Mouse (Mus musculus): ENCODE measurements around the gene Creg1. TPM values are rescaled to one million over a fixed set of nuclear protein-coding genes. Genes with fewer than 3 reads are reported as not detected.
A peak's percentile ranks its signal among the peaks of the same experiment; 100 is the strongest.
"Not testable (repeated sequence)": the region's sequence is repeated elsewhere in the genome, so short reads cannot be mapped to it uniquely, and the experiment has no call there.

Gene Creg1
- polyA plus RNA-seq, 1 experiment from 2014 or later: 63.5 TPM

DNA sequence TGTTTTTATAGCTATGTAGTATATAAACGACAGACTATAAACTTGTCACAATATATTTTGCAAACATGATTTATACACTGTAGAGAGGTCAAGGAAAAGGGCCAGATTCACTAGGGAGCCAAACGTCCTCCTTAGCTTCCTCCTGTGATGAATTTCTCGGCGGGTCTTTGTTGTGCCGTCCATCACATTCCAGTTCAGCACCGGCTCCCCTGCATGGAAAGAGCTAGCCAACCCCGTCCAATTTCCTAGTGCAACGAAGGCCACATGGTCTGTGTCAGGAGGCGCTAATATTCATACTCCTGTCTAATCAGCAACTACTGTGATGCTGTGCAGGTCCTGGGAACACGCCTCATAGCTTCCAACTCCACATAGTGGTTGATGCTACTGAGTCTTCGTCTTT, 15.5 kb upstream of the Creg1 start:
- WGBS: 7% methylated on average over 11 of the region's 11 CpGs

DNA sequence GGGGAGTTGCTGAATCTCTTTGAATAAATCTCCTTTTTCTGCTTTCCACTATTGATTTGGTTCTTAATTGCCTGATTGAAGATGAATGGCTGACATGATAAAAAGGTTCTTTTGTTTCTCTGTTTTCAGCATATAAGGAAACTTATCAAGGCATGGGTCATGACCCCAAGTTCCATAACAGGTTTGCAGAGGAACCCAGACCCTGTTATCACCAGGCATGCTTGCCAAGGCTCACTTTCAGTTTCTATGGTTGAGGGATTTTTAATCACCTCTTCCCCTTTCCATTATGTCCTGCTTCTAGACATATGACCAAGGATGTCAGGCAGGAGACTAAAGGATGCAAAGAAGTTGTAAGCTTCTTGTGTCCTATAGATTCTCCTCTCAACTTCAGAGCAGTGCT, 12.4 kb upstream of the Creg1 start:
- no peak overlapping the region for H3K4me3 ChIP-seq (ENCODE audit: low read length)
- no peak overlapping the region for H3K4me2 ChIP-seq (replicated peaks; ENCODE audit: low read depth, low read length)
- H3K27me3 ChIP-seq (ENCODE audit: insufficient read depth, low read length): 0 out of 2 replicates have a peak, but pooled peaks cover 3% of the 10 kb centered on the region
- no peak overlapping the region for H3K27ac ChIP-seq (ENCODE audit: low read length)
- no peak for ATAC-seq (ENCODE audit: low FRiP score, low TSS enrichment)
- peaks cover 10% of the 10 kb centered on the region for H3K4me1 ChIP-seq (ENCODE audit: insufficient read depth, low read length)
- no peaks in the 10 kb centered on the region for H3K9me3 ChIP-seq (ENCODE audit: low read length)
- H3K36me3 ChIP-seq (ENCODE audit: insufficient read depth, low read length): no peaks in the 10 kb centered on the region
- no peak overlapping the region for H3K9ac ChIP-seq (replicated peaks; ENCODE audit: low read length)

More for the DNA sequence above, 15.5 kb upstream of the Creg1 start:
- ATAC-seq (ENCODE audit: low FRiP score, low TSS enrichment): peak; percentile 93
- Histone ChIP-seq H3K4me1 (ENCODE audit: insufficient read depth, low read length) (peaks cover 5% of the 10 kb centered on the region; the same call in 1 of the 2 replicates), H3K27me3 (ENCODE audit: insufficient read depth, low read length) (0 out of 2 replicates have a peak, but pooled peaks cover 3% of the 10 kb centered on the region), H3K9ac (replicated peaks; ENCODE audit: low read length) (no peak overlapping the region), H3K27ac (ENCODE audit: low read length) (no peak overlapping the region), H3K9me3 (ENCODE audit: low read length) (no peaks in the 10 kb centered on the region), H3K4me3 (ENCODE audit: low read length) (no peak overlapping the region), H3K36me3 (ENCODE audit: insufficient read depth, low read length) (no peaks in the 10 kb centered on the region), H3K4me2 (replicated peaks; ENCODE audit: low read depth, low read length) (no peak overlapping the region)

DNA sequence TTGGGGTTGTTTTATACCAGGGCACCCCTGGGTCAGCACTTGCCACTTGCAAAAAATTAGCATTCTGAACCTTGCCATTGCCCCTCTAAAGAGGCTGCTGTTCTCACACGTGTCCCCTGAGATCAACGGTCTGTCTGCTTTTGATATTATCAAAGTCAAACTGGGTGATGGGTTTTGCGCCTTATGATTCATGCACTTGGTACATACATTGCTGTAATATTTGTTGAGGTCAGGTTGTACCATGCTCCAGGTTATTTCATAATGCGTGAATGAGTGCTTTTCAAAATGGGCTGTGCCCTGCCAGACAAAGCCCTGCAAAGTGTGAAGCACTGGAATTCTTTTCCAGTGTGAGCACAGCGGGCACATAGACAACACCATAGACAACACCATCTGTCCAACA, 11.7 kb upstream of the Creg1 start:
- no peaks in the 10 kb centered on the region for H3K9me3 ChIP-seq (ENCODE audit: low read length)
- no peak overlapping the region for H3K4me2 ChIP-seq (replicated peaks; ENCODE audit: low read depth, low read length)
- no peak overlapping the region for H3K9ac ChIP-seq (replicated peaks; ENCODE audit: low read length)
- no peak overlapping the region for H3K27ac ChIP-seq (ENCODE audit: low read length)
- H3K27me3 ChIP-seq (ENCODE audit: insufficient read depth, low read length): 0 out of 2 replicates have a peak, but pooled peaks cover 3% of the 10 kb centered on the region
- peaks cover 10% of the 10 kb centered on the region for H3K4me1 ChIP-seq (ENCODE audit: insufficient read depth, low read length)
- WGBS: 82% methylated on average over 5 of the region's 5 CpGs
- no peak overlapping the region for H3K4me3 ChIP-seq (ENCODE audit: low read length)
- ATAC-seq (ENCODE audit: low FRiP score, low TSS enrichment): no peak
- no peaks in the 10 kb centered on the region for H3K36me3 ChIP-seq (ENCODE audit: insufficient read depth, low read length)

DNA sequence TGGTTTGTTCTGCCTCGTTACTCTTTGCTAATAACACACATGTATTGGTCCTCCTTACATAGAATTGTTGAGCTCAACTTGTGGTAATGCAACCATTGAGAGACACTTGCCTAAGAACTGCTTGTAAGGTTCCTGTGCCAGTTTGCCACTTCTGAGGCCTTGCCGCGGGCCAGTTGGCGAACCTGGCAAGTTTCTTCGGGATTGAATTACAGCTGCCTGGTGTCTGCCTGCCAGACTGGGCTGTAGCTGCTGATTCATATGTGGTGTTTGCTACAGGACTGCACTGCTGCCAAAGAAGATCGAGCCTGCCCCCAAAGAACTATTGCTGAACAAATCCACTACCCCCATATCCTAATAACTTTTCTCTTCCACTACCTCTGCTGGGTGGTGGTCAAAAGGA, 9.3 kb upstream of the Creg1 start:
- Histone ChIP-seq H3K27ac (ENCODE audit: low read length) (no peak overlapping the region), H3K36me3 (ENCODE audit: insufficient read depth, low read length) (no peaks in the 10 kb centered on the region), H3K4me3 (ENCODE audit: low read length) (no peak overlapping the region), H3K27me3 (ENCODE audit: insufficient read depth, low read length) (peaks cover 3% of the 10 kb centered on the region; the same call in 1 of the 2 replicates), H3K4me2 (replicated peaks; ENCODE audit: low read depth, low read length) (no peak overlapping the region), H3K9me3 (ENCODE audit: low read length) (no peaks in the 10 kb centered on the region), H3K4me1 (ENCODE audit: insufficient read depth, low read length) (peaks cover 5% of the 10 kb centered on the region), H3K9ac (replicated peaks; ENCODE audit: low read length) (no peak overlapping the region)
- ATAC-seq (ENCODE audit: low FRiP score, low TSS enrichment): no peak
- 74% methylated on average over 6 of the region's 6 CpGs for WGBS

DNA sequence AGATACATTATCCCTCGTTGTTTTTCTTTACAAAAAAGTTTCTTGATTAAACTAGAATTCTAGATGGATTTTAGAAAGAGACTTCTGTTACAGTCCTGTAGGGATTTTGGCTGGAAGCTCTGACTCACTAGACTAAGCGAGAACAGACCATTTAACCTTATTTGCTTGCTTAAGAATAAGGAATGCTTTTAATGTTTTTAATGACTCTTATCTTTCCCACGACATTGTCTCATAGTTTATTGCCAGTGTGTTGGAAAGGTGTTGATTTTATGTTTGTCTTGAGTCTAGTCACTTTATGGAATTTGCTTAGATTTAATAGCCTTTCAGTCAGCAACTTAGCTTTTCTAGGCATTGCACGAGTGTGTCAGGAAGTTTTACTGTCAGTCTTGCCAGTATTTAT, 8.4 kb upstream of the Creg1 start:
- ATAC-seq (ENCODE audit: low FRiP score, low TSS enrichment): no peak; the same call in 1 of the 2 replicates
- Histone ChIP-seq H3K4me2 (replicated peaks; ENCODE audit: low read depth, low read length) (no peak overlapping the region), H3K27ac (ENCODE audit: low read length) (no peak overlapping the region), H3K27me3 (ENCODE audit: insufficient read depth, low read length) (peaks cover 3% of the 10 kb centered on the region; the same call in 1 of the 2 replicates), H3K36me3 (ENCODE audit: insufficient read depth, low read length) (no peaks in the 10 kb centered on the region), H3K9me3 (ENCODE audit: low read length) (no peaks in the 10 kb centered on the region), H3K4me3 (ENCODE audit: low read length) (no peak overlapping the region), H3K9ac (replicated peaks; ENCODE audit: low read length) (no peak overlapping the region), H3K4me1 (ENCODE audit: insufficient read depth, low read length) (peaks cover 5% of the 10 kb centered on the region)
- 25% methylated on average over 4 of the region's 4 CpGs for WGBS

DNA sequence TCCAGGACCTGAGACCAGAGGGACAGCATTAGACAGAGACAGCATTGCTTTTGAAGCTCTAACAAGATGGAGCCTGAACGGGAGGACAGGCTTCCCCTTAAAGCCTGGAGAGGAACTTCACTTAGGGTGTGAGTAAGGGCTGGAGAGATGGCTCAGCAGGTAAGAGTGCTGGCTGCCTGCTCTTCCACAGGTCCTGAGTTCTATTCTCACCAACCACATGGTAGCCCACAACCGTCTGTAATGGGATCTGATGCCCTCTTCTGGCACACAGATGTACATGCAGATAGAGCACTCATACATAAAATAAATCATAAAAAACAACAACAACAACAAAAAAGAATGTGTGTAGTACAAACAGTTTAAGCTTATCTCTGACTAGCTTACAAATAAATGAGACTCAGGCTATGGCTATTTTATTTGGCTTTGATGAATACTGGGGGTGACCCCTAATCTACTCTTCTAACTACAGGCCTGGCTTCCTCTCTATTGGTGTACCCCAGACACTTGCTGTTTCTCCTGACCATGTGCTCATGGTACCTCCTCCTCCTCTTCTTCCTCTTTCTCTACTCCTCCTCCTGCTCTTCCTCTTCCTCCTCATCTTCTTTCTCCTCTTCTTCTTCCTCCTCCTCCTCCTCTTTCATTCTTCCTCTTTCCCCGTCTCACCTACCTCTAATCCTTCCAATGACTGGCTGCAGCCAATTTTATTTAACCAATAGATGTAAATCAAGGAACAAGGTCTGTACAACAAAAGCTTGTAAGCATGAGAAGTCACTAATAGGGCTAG, 1.8 kb upstream of the Creg1 start:
- H3K27me3 ChIP-seq (ENCODE audit: insufficient read depth, low read length): peaks cover 3% of the 10 kb centered on the region; the same call in 1 of the 2 replicates
- peaks cover 14% of the 10 kb centered on the region for H3K4me1 ChIP-seq (ENCODE audit: insufficient read depth, low read length)
- H3K9me3 ChIP-seq (ENCODE audit: low read length): no peaks in the 10 kb centered on the region
- 84% methylated on average over 3 of the region's 3 CpGs for WGBS
- no peak for ATAC-seq (ENCODE audit: low FRiP score, low TSS enrichment)
- no peak overlapping the region for H3K27ac ChIP-seq (ENCODE audit: low read length)
- no peak overlapping the region for H3K4me3 ChIP-seq (ENCODE audit: low read length)
- no peak overlapping the region for H3K4me2 ChIP-seq (replicated peaks; ENCODE audit: low read depth, low read length)
- H3K36me3 ChIP-seq (ENCODE audit: insufficient read depth, low read length): no peaks in the 10 kb centered on the region
- H3K9ac ChIP-seq (replicated peaks; ENCODE audit: low read length): no peak overlapping the region

DNA sequence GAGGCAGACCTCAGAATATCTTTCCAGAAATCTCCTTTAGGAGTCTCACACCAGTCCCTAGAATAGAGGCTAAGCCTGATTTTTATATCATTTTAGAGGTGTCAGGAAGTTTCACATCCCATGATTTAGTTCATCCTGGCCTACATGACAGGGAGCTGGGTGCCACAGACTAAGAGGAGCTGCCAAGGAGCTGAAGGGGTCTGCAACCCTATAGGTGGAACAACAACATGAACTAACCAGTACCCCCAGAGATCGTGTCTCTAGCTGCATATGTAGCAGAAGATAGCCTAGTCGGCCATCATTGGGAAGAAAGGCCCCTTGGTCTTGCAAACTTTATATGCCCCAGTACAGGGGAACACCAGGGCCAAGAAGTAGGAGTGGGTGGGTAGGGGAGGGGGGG, 1.0 kb upstream of the Creg1 start:
- 84% methylated on average over 2 of the region's 2 CpGs for WGBS
- H3K9ac ChIP-seq (replicated peaks; ENCODE audit: low read length); H3K9me3 ChIP-seq (ENCODE audit: low read length); H3K27me3 ChIP-seq (ENCODE audit: insufficient read depth, low read length); H3K27ac ChIP-seq (ENCODE audit: low read length); ATAC-seq (ENCODE audit: low FRiP score, low TSS enrichment); H3K4me3 ChIP-seq (ENCODE audit: low read length); H3K4me2 ChIP-seq (replicated peaks; ENCODE audit: low read depth, low read length); H3K36me3 ChIP-seq (ENCODE audit: insufficient read depth, low read length): not testable (repeated sequence)
- peaks cover 14% of the 10 kb centered on the region for H3K4me1 ChIP-seq (ENCODE audit: insufficient read depth, low read length)

DNA sequence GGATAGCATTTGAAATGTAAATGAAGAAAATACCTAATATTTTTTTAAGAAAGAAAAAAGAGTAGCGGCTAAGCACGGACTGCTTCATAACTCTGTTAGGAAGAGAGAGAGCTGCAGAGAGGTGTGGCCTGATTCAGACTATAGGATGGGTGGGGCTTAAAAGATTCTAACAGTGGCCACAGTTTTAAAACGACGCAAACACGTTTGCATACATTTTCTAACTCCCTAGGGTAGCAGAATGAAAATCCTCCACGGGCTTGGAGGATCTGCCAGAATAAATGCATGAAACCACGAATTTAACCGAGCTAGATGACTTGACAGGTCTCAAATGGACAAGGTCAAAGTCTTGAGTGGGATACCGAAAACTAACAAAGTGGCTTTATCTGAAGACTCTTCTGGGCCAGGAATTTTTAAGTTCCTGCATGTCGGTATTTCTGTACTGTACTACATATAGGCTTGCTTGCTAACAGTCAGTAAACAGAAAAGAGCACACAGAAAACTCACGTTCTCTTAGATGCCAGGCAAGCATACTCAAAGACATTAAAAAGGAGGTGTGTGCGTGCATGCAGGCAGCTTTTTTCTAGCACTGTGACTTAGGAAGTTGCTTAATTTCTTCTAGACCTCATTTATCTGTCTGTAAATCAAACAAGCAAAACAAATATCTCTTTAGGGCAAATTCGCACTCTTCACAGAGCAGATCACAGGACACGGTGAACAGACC, 472 bp upstream of the Creg1 start:
- Histone ChIP-seq H3K9me3 (ENCODE audit: low read length) (no peaks in the 10 kb centered on the region), H3K4me2 (replicated peaks; ENCODE audit: low read depth, low read length) (peak overlapping the region; percentile 87), H3K36me3 (ENCODE audit: insufficient read depth, low read length) (no peaks in the 10 kb centered on the region), H3K27me3 (ENCODE audit: insufficient read depth, low read length) (peaks cover 3% of the 10 kb centered on the region; the same call in 1 of the 2 replicates), H3K4me1 (ENCODE audit: insufficient read depth, low read length) (peaks cover 14% of the 10 kb centered on the region), H3K9ac (replicated peaks; ENCODE audit: low read length) (no peak overlapping the region), H3K4me3 (ENCODE audit: low read length) (peak overlapping the region; percentile 79), H3K27ac (ENCODE audit: low read length) (no peak overlapping the region)
- ATAC-seq (ENCODE audit: low FRiP score, low TSS enrichment): peak; percentile 21; the same call in 1 of the 2 replicates
- WGBS: 23% methylated on average over 14 of the region's 14 CpGs

DNA sequence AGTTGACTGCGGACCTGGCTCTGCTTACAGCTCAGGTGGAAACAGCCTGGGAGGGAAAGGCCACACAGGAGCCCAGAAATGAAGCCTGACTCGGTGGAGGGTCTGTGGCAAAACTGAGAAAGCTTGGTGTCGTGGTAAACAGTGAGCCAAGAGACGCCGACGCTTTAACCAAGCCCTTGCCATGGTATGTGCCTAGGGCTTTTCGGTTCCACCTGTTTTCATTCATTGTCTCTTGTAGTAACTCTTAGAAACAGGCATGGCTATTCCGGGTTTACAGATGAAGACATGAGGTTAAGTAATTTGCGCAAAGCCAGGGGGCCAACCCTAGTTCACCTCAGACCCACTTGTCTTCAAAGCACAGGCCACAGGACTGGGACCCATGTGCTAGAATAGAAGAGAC, 1.0 kb downstream of the Creg1 start:
- Histone ChIP-seq H3K9ac (replicated peaks; ENCODE audit: low read length) (peak overlapping the region; percentile 77; the same call in 1 of the 2 replicates), H3K4me3 (ENCODE audit: low read length) (peak overlapping the region; percentile 79), H3K9me3 (ENCODE audit: low read length) (no peaks in the 10 kb centered on the region), H3K27ac (ENCODE audit: low read length) (no peak overlapping the region), H3K36me3 (ENCODE audit: insufficient read depth, low read length) (no peaks in the 10 kb centered on the region), H3K27me3 (ENCODE audit: insufficient read depth, low read length) (0 out of 2 replicates have a peak, but pooled peaks cover 3% of the 10 kb centered on the region), H3K4me1 (ENCODE audit: insufficient read depth, low read length) (peaks cover 14% of the 10 kb centered on the region), H3K4me2 (replicated peaks; ENCODE audit: low read depth, low read length) (peak overlapping the region; percentile 87)
- no peak for ATAC-seq (ENCODE audit: low FRiP score, low TSS enrichment)
- WGBS: 59% methylated on average over 9 of the region's 9 CpGs

DNA sequence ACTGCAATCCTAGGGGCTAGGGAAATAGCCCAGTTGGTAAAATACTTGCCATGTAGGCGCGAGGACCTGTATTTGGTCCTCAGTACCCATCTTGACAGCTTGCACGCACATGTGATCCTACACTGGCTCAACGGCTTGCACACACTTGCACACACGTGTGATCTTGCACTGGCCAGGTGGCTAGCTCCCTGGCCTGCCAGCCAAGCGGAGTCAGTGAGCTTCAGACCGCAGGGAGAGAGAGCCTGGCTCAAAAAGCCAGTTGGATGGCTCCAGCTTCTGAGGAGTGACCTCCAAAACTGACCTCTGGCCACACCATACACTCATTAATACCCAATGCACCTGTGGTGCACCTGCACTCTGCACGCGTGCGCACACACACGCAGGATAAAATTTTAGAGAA, 1.5 kb downstream of the Creg1 start:
- 85% methylated on average over 11 of the region's 11 CpGs for WGBS
- Histone ChIP-seq H3K4me1 (ENCODE audit: insufficient read depth, low read length) (peaks cover 14% of the 10 kb centered on the region), H3K9ac (replicated peaks; ENCODE audit: low read length) (peak overlapping the region; percentile 23), H3K27ac (ENCODE audit: low read length) (no peak overlapping the region), H3K36me3 (ENCODE audit: insufficient read depth, low read length) (no peaks in the 10 kb centered on the region), H3K4me2 (replicated peaks; ENCODE audit: low read depth, low read length) (peak overlapping the region; percentile 87), H3K4me3 (ENCODE audit: low read length) (peak overlapping the region; percentile 3; the same call in 1 of the 2 replicates), H3K9me3 (ENCODE audit: low read length) (no peaks in the 10 kb centered on the region), H3K27me3 (ENCODE audit: insufficient read depth, low read length) (0 out of 2 replicates have a peak, but pooled peaks cover 3% of the 10 kb centered on the region)
- ATAC-seq (ENCODE audit: low FRiP score, low TSS enrichment): no peak

Measured in kidney, embryonic 16.5 days (tissue).